Comparison of ENCODE assay signal across 1 mouse cellular context in the genomic region with DNA sequence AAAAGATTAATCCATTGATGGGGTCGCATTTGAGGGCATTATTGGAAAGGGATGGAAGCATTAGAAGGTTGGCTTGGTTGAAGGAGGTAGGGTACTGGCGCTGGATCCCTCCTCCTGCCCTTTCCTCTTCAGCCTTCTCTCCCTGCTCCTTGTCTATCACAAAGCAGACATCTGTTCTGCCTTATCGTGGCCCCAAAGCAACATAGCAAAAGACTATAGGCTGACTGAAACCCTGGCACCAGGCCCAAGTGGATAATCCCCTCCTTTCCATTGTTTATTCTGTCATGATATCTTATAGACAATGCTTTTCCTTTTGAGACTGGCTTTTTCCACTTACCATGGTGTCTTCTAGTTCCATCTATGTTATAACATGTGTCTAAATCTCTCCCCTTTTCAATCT.
TF ChIP-seq lines count a peak whose summit lies in the region.

No protein-coding gene starts in this region.

TF ChIP-seq in MEL, 35 proteins besides CTCF, POLR2A, EP300 and RAD21:
- TF ChIP-seq CHD1 (IDR thresholded peaks at IDR 0.05; ENCODE audit: low read depth, low read length) (no peak), MAFK (IDR thresholded peaks at IDR 0.05; ENCODE audit: borderline replicate concordance, low read depth, low read length) (no peak), TAL1 (IDR thresholded peaks at IDR 0.05; ENCODE audit: low read length) (peak; percentile 24; the same call in 1 of the 2 replicates), ZKSCAN1 (IDR thresholded peaks at IDR 0.05; ENCODE audit: low read depth, low read length) (no peak), NELFE (IDR thresholded peaks at IDR 0.05; ENCODE audit: low read depth, low read length) (no peak), ZNF384 (IDR thresholded peaks at IDR 0.05; ENCODE audit: low read depth, low read length) (no peak), POLR2AphosphoS2 (IDR thresholded peaks at IDR 0.05; ENCODE audit: low read length) (no peak), GATA1 (IDR thresholded peaks at IDR 0.05; ENCODE audit: low read depth, low read length) (0 out of 2 replicates have a peak, but pooled peaks have one; percentile 12)
